10 mouse cellular contexts compared by ENCODE assay signal in genomic region chr6:144264320-144264915, GRCm38 (mm10).
DNase-seq lines count a peak whose midpoint lies in the region; ATAC-seq lines count a peak whose summit lies in the region.
"Had no signal": no experiment of that assay in that cellular context is flagged by ENCODE, and none has a peak within 500 bp of the region (broad histone marks: within the 10 kb centered on the region; RNA-seq: fewer than 3 reads in every experiment).

No protein-coding gene starts in this region.

- no peak for ATAC-seq in midbrain, embryonic 16.5 days
- ATAC-seq in activated CD4-positive, CD25-positive, alpha-beta regulatory T cell, adult 4 months: no peak
- ATAC-seq: Patski had no signal

- no peak overlapping the region for H3K27ac ChIP-seq in midbrain, embryonic 16.5 days (ENCODE audit: low read length)
- H3K27ac ChIP-seq: heart, embryonic 15.5 days; liver, embryonic 13.5 days had no signal

- H3K36me3 ChIP-seq in midbrain, embryonic 16.5 days (ENCODE audit: control insufficient read depth, insufficient read depth, low read length): no peaks in the 10 kb centered on the region
- H3K36me3 ChIP-seq: heart, embryonic 15.5 days; liver, embryonic 13.5 days had no signal

- no peak overlapping the region for H3K4me3 ChIP-seq in midbrain, embryonic 16.5 days (ENCODE audit: low read depth, low read length)
- H3K4me3 ChIP-seq: heart, embryonic 15.5 days; liver, embryonic 13.5 days had no signal

- peak overlapping the region; percentile 21; the same call in 1 of the 2 replicates for H3K4me2 ChIP-seq in midbrain, embryonic 16.5 days (ENCODE audit: low read length)
- H3K4me2 ChIP-seq: heart, embryonic 15.5 days; liver, embryonic 13.5 days had no signal

- H3K9ac ChIP-seq in midbrain, embryonic 16.5 days (ENCODE audit: low read depth, low read length): no peak overlapping the region
- H3K9ac ChIP-seq: heart, embryonic 15.5 days; liver, embryonic 13.5 days had no signal

- H3K27me3 ChIP-seq in midbrain, embryonic 16.5 days (ENCODE audit: control insufficient read depth, insufficient read depth, low read depth, low read length): no peaks in the 10 kb centered on the region
- H3K27me3 ChIP-seq: heart, embryonic 15.5 days; liver, embryonic 13.5 days; Patski had no signal

- H3K9me3 ChIP-seq in midbrain, embryonic 16.5 days (replicated peaks; ENCODE audit: control insufficient read depth, low read length, poor library complexity, severe bottlenecking): no peaks in the 10 kb centered on the region
- H3K9me3 ChIP-seq: heart, embryonic 15.5 days; liver, embryonic 13.5 days had no signal

- H3K4me1 ChIP-seq in midbrain, embryonic 16.5 days (ENCODE audit: control insufficient read depth, insufficient read depth, low read length): peaks cover 4% of the 10 kb centered on the region; the same call in 1 of the 2 replicates
- H3K4me1 ChIP-seq: liver, embryonic 13.5 days had no signal

- DNase-seq in R1 (ENCODE audit: low read depth, low spot score): peak; percentile 23
- DNase-seq in embryo, embryonic 11.5 days (ENCODE audit: low read depth, low spot score): peak; percentile 50
- DNase-seq in hindlimb bud, embryonic 11.5 days (ENCODE audit: extremely low spot score, low read depth, low spot score): peak; percentile 69
- no peak for DNase-seq in cerebellum, postnatal 36 days
- no peak for DNase-seq in kidney, postnatal 10 days
- DNase-seq: liver, embryonic 13.5 days had no signal

- WGBS in midbrain, embryonic 16.5 days: 21% methylated on average over 16 of the region's 16 CpGs

Comparison
In these comparisons a context has a peak if more than half of its experiments do, and no peak if none do; other contexts are left out.
1. DNase-seq: peak in R1 (single experiment), embryo, embryonic 11.5 days (single experiment) and hindlimb bud, embryonic 11.5 days (single experiment); none in cerebellum, postnatal 36 days (0 of 2) and kidney, postnatal 10 days (single experiment).